Mouse (Mus musculus): ENCODE data around the gene Abtb2.

Gene Abtb2

DNA sequence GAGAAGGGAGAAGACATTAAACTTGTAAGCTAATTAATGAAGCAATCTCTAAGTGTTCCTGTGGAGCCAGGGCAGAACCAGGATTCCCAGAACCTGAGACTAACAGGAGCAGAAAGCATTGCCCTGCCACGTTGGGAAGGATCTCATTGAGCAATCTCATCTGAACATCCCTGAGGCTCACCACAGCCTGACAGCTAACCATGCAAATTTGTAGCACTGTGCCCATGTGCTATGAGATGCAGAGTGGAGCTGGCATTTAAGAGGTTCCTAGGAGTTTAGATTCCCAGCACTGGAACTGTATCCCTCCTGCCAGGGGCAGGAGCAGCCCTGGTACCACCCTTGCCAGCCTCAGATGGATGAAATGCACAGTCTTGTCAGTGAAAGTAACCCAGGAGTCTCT, 95.6 kb downstream of the Abtb2 start:
- DNase-seq (ENCODE audit: low spot score): no peak

- DNase-seq (ENCODE audit: low spot score): no peak
Observed at GRCm38 (mm10) chr2:103662121-103662520, 96.0 kb downstream of the Abtb2 start.

DNA sequence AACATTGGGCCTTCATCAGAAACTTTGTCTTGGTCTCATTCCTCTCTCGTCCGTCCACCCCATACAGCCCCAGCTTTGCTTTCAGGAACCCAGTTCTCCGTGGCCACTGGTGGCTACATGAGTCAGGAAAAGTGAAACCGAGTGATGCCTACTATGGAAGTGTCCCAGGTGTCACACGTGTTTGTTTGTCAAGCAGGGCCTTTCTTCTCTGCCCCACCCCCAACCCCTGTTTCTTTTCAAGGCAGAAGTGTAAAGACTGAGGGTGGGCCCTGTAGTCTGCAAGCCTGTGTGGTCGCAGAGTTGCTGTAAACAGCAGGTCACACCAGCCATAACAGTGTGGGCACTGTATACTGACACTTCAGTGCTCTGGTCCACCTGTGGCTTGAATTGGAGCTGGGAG, 98.2 kb downstream of the Abtb2 start:
- DNase-seq (ENCODE audit: low spot score): no peak

DNA sequence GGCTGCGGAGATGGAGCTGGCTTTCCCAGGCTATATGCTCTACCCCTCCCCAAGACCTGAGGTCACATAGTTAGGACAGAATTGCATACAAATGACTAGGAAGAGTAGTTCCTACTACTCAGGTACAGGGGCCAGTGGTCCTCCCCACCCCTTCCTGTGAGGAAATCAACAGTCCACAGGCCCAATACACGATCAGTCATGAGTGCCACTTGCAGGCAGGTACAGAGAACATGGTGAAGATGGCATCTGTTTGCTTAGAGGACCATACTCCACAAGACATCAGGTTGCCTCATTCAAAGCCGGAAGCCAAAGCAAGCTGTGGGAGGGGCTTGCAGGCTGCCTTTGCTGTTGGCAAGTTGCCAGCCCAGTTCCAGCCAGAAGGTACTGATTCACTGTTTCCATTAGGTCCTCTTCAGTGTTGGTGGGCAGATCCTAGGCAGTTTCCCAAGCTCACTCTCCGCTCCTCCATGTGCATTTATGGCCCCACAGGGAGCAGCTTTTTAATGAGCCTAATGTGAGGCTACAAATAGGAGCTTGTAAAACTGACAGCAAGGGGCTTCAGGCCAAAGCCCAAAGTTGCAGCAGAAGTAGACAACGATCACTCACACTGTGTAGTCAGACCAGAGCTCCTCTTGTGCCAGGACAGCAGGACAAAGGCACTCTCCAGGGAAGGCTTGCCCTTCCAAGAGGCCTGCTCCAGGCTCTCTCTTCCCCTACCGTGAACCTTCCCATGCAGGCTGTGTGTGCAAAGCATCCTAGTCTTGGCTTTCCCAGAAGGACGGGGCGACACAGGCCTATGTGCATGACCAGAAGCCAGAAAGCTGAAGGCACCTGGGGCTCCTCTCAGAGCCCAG, 102.1 kb downstream of the Abtb2 start:
- peak; percentile 26 for DNase-seq (ENCODE audit: low spot score)

DNA sequence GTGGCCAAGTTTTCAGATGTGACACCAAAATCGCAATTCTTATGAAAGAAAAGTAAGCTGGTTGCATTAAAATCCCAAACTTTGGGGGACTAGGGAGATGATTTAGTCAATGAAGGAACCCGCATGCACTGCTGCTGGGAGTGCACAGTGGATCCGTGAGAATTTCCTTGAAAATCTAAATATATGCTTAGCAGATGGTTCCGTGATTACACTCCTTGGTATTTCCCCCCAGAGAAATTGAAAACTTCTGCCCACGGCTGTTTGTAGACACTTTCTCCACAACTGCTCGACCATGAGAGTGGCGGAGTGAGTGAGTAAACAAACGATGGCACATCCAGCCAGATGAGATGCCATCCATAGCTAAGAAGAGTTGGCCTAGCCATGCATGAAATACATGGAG, 102.8 kb downstream of the Abtb2 start:
- DNase-seq (ENCODE audit: low spot score): no peak

GRCm38 (mm10) chr2:103669561-103669960, 103.5 kb downstream of the Abtb2 start:
- DNase-seq (ENCODE audit: low spot score): no peak

GRCm38 (mm10) chr2:103670276-103670680, 104.2 kb downstream of the Abtb2 start:
- DNase-seq (ENCODE audit: low spot score): peak; percentile 38

DNA sequence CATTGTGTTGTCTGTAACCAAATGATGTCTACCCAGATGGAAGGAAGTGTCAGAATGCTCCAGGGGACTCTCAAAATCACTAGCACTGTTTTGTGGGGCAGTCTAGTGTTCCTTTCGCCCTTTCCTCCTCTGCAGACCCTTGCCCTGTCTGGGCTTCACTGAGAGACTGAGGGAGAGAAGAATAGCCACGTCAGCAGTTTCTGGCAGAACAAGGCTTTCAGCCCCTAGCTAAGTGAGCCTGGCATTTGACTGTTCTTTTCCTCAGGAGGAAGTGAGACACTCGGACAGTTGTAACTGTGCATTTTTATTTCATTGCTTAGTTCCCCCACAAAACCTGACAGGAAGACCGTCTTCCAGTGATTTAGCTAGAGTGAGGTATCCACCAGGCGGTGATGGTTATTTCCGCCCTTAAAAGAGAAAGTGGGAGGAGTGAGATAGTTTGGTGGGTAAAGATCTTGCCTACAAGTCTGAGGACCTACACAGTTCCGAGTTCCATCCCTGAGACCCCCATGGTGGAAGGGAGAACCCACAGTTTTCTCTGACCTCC, 106.5 kb downstream of the Abtb2 start:
- DNase-seq (ENCODE audit: low spot score): no peak

GRCm38 (mm10) chr2:103673609-103674008, 107.5 kb downstream of the Abtb2 start:
- DNase-seq (ENCODE audit: low spot score): no peak

- no peak for DNase-seq (ENCODE audit: low spot score)
Observed at GRCm38 (mm10) chr2:103675391-103675790, 109.3 kb downstream of the Abtb2 start.

DNA sequence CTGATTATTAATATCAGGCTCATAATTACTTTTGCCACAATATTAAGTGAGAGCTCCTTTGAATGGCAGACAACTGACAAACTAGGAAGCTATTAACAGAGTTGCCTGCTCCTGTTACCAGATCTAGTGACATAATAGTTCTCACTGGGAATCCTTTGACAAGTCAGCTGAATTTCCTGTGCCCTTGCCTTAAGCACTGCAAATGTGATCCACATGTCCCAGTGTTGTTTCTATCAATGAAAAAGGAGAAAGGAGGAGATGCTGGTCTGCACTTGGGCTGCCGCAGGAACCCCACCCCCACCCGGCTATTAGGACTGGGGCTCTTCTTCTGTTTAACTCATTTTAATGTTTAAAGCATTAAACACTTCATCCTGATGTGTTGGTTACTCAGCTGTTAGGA, 110.7 kb downstream of the Abtb2 start:
- DNase-seq (ENCODE audit: low spot score): no peak

DNA sequence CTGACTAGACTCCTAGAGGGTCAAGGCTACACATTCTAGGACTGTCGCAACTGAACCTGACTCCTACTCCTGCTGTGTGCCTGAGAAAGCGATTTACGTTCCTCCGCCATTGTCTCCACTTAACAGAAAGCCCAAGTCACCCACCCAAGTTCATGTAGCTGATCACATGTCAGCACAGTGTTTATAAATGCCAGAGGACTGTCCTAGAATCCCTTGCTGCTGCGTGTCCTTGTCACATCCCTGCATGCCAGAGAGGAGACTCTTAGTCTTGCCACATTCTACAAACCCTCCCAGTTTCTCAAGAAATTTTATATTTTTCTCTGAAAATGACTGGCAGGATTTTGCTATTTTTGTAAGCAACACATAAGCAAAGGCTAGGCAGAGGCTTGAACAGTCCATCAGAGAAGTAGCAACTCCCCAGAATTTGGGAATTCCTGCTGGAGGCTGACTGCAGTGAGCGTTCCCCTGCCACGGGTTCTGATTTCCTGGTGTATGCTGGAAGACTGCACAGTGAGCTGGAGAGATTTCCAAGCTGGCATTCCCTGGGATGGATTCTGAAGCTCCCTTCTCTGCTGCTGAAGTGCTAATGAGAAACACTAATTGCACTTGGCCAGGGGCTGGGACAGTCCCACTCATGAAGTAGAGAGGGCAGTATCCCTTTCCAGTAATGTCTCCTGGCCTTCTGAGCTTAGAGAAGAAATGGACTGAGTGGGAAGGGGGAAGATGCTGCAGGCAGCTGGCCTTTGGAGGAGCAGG, 111.7 kb downstream of the Abtb2 start:
- no peak for DNase-seq (ENCODE audit: low spot score)

- DNase-seq (ENCODE audit: low spot score): no peak
Observed at GRCm38 (mm10) chr2:103678433-103678832, 112.3 kb downstream of the Abtb2 start.

DNA sequence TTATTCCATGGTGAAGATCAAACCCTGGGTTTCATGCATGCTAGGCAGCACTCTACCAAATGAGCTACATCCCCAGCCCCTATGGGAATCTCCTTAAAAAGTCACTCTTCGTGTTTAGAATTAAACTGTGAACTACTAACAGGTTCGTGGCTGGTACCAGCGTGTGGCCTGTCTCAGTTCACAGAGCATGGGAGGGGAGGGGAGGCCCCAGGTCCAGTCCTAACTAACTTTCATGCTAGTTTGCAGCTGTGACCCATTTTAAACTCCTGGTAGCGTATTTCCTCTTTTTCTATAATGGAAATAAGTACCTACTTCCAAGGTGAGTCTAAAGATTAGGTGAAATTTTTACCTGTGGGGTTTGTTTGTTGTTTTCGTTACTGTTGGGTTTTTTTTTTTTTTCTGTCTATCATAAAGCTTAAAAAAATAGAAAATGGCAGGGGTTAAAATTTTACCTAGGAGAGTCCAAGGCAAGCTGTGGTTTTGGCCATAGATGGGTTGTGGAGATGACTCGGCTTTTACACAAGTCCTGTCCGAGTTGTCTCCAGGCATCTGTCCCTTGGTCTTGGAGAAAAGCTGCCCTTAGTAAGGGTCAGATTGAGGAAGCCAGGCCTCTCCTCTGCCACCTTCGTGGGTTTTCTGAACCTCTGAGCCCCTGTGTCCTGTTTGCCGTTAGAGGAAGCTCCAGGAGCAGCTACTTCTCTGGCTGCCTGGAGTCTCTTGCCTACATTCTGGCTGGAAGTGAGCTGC, 114.4 kb downstream of the Abtb2 start:
- DNase-seq (ENCODE audit: low spot score): no peak

DNA sequence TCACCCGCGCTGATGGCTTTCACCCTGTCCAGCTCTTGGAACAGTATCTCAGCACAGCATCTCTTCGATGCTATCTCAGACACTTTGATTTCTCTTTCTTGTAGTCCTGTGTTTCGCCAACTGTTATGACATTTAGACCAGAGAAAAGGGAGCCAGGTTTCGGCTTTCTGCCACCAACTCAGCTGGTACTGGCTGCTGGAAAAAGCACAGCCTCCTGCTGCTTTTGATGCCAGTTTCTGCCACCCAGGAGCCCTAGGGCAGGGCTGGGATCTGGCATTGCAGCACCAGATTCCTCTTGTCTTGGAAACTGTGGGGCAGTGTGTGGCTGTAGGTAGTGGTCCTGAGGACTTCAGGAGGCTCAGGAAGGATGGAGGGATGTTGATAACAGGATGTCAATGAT, 115.0 kb downstream of the Abtb2 start:
- no peak for DNase-seq (ENCODE audit: low spot score)

- no peak for DNase-seq (ENCODE audit: low spot score)
Observed at GRCm38 (mm10) chr2:103682261-103682722, 116.2 kb downstream of the Abtb2 start.

GRCm38 (mm10) chr2:103682927-103683442, 116.9 kb downstream of the Abtb2 start:
- DNase-seq (ENCODE audit: low spot score): no peak

GRCm38 (mm10) chr2:103684431-103684830, 118.3 kb downstream of the Abtb2 start:
- DNase-seq (ENCODE audit: low spot score): no peak

DNA sequence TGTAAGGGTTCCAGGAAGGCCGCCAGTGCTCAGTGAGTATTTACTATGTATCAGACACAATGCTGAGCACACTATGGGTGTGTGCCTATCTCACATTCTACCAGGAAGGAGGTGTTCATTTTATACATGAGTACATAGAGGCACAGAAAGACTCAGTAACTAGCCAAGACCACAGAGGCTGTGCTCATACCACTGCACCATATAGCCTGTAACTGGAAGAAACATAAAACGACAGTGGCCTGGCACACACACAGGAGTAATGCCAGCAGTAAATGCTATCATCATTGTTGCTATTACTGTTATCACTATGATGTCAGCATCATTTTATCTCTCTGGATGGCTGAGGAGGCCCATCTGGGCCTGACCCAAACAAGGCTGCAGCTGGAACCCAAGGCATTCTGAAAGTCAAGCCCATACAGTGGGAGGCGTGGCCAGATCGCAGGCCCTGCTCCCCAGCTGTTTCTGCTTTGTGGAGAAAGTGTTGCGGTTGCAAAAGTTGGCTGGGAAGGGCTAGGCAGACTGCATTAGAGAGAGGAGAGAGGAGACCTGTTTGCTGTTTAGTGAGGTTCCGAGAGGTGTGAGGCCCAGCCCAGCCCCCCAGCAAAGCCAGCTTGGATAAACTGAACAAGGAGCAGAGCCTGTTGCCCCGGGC, 118.9 kb downstream of the Abtb2 start:
- DNase-seq (ENCODE audit: low spot score): no peak

GRCm38 (mm10) chr2:103685581-103685980, 119.5 kb downstream of the Abtb2 start:
- no peak for DNase-seq (ENCODE audit: low spot score)

GRCm38 (mm10) chr2:103687143-103687542, 121.0 kb downstream of the Abtb2 start:
- DNase-seq (ENCODE audit: low spot score): no peak

Data from ovary, postnatal 10 days (tissue).